ENCODE assay signal across 8 mouse cellular contexts in the genomic region with DNA sequence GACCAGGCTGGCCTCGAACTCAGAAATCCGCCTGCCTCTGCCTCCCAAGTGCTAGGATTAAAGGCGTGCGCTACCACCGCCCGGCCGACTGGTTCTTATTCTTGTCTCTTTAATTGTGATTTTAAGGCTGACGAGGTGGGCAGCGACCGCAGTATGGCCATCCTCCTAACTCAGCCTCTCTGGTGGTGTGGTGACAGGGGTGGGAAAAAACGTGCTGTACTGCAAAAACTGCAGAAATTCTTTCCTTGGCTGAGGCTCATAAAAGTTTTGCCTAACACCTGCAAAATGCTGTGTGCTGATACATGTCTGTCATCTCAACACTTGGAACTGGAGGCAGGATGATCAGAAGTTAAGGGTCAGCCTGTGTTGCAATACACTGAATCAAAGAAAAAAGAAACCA. TPM values are rescaled to one million over a fixed set of nuclear protein-coding genes. Genes with fewer than 3 reads are reported as not detected.
DNase-seq lines count a peak whose midpoint lies in the region; ATAC-seq and TF ChIP-seq lines count a peak whose summit lies in the region.

No protein-coding gene starts in this region.

- peak overlapping the region; percentile 64 for H3K4me3 ChIP-seq in kidney, embryonic 15.5 days (replicated peaks)
- H3K4me3 ChIP-seq in bone marrow macrophage, adult 2 months (ENCODE audit: insufficient read depth, low read length): peak overlapping the region; percentile 35
- H3K4me3 ChIP-seq in heart, embryonic 16.5 days (ENCODE audit: low read length): peak overlapping the region; percentile 65
- H3K4me3 ChIP-seq in midbrain, embryonic 10.5 days: peak overlapping the region; percentile 59

- peak overlapping the region; percentile 92 for H3K27ac ChIP-seq in kidney, embryonic 15.5 days
- peak overlapping the region; percentile 99 for H3K27ac ChIP-seq in bone marrow macrophage, adult 2 months (ENCODE audit: insufficient read depth, low read depth, low read length)
- H3K27ac ChIP-seq in heart, embryonic 16.5 days (ENCODE audit: low read length): peak overlapping the region; percentile 30; the same call in 1 of the 2 replicates
- H3K27ac ChIP-seq in midbrain, embryonic 10.5 days (replicated peaks): peak overlapping the region; percentile 84

- WGBS in kidney, embryonic 15.5 days: 15% methylated on average over 11 of the region's 11 CpGs
- 7% methylated on average over 11 of the region's 11 CpGs for WGBS in heart, embryonic 16.5 days
- 14% methylated on average over 11 of the region's 11 CpGs for WGBS in midbrain, embryonic 10.5 days

- H3K4me2 ChIP-seq in kidney, embryonic 15.5 days: peak overlapping the region; percentile 79
- peak overlapping the region; percentile 69 for H3K4me2 ChIP-seq in heart, embryonic 16.5 days (ENCODE audit: low read depth, low read length)

- no peak for ATAC-seq in kidney, embryonic 15.5 days (replicated peaks; ENCODE audit: low FRiP score)
- ATAC-seq in heart, embryonic 16.5 days (replicated peaks; ENCODE audit: extremely low read depth, insufficient read depth, low FRiP score): no peak
- no peak for ATAC-seq in inflammation-experienced regulatory T-cells, adult 6 months

- TF ChIP-seq CTCF in bone marrow macrophage, adult 2 months (IDR thresholded peaks at IDR 0.05; ENCODE audit: low read depth, low read length): no peak

- peaks cover 54% of the 10 kb centered on the region for H3K4me1 ChIP-seq in kidney, embryonic 15.5 days
- peaks cover 19% of the 10 kb centered on the region for H3K4me1 ChIP-seq in bone marrow macrophage, adult 2 months (ENCODE audit: control insufficient read depth, insufficient read depth, low read length)
- peaks cover 21% of the 10 kb centered on the region for H3K4me1 ChIP-seq in heart, embryonic 16.5 days (ENCODE audit: control insufficient read depth, insufficient read depth, low read length)
- peaks cover 91% of the 10 kb centered on the region for H3K4me1 ChIP-seq in midbrain, embryonic 10.5 days

- H3K9me3 ChIP-seq in kidney, embryonic 15.5 days (replicated peaks): no peaks in the 10 kb centered on the region
- no peaks in the 10 kb centered on the region for H3K9me3 ChIP-seq in heart, embryonic 16.5 days (replicated peaks; ENCODE audit: control insufficient read depth, low read length)
- H3K9me3 ChIP-seq in midbrain, embryonic 10.5 days (replicated peaks): no peaks in the 10 kb centered on the region

- TF ChIP-seq POLR2A in bone marrow macrophage, adult 2 months (IDR thresholded peaks at IDR 0.05; ENCODE audit: borderline replicate concordance, low read depth, low read length): no peak

- no peaks in the 10 kb centered on the region for H3K27me3 ChIP-seq in kidney, embryonic 15.5 days
- H3K27me3 ChIP-seq in heart, embryonic 16.5 days (ENCODE audit: control insufficient read depth, insufficient read depth, low read length): no peaks in the 10 kb centered on the region
- H3K27me3 ChIP-seq in midbrain, embryonic 10.5 days (ENCODE audit: low read depth, poor library complexity, severe bottlenecking): peaks cover 16% of the 10 kb centered on the region

- H3K36me3 ChIP-seq in kidney, embryonic 15.5 days: peaks cover 37% of the 10 kb centered on the region
- peaks cover 27% of the 10 kb centered on the region for H3K36me3 ChIP-seq in heart, embryonic 16.5 days (ENCODE audit: control insufficient read depth, insufficient read depth)
- peaks cover 43% of the 10 kb centered on the region for H3K36me3 ChIP-seq in midbrain, embryonic 10.5 days

- no peak for DNase-seq in kidney, adult 8-10 months
- DNase-seq in midbrain, embryonic 10.5 days (ENCODE audit: low spot score): no peak
- DNase-seq in urinary bladder, postnatal 10 days (ENCODE audit: low spot score): no peak
- DNase-seq in frontal cortex, postnatal 10 days (ENCODE audit: low spot score in 2 of 2): no peak

- H3K9ac ChIP-seq in kidney, embryonic 15.5 days: peak overlapping the region; percentile 61
- H3K9ac ChIP-seq in heart, embryonic 16.5 days (ENCODE audit: low read length): peak overlapping the region; percentile 63

RNA-seq across cellular contexts. Expression of a gene that starts 0.6 kb away (rescaled TPM):
- polyA plus RNA-seq in kidney, embryonic 15.5 days (2015; fragmentation: Nextera tagmentation; extraction: Ambion mirVana): 11.2 and 13.2 TPM in 2 replicates
- polyA plus RNA-seq in bone marrow macrophage, adult 2 months (2012; ENCODE audit: insufficient read depth, insufficient read length, missing spikeins): 22.7 and 23.9 TPM in 2 replicates
- polyA plus RNA-seq in heart, embryonic 16.5 days (2015; fragmentation: Nextera tagmentation; extraction: Ambion mirVana): 9.7 and 10.7 TPM in 2 replicates
- 10.6 and 11.2 TPM in 2 replicates for polyA plus RNA-seq in midbrain, embryonic 10.5 days (2016; fragmentation: Nextera tagmentation; extraction: Ambion mirVana)
- 10 to 100 TPM; 17.9 to 28.4 (median 20.5) TPM for polyA plus RNA-seq in inflammation-experienced regulatory T-cells, adult 6 months (2017; shearing (Covaris generic))

RNA-seq across cellular contexts. Expression of a gene that starts 5.9 kb away (rescaled TPM):
- 15.4 and 17.0 TPM in 2 replicates for polyA plus RNA-seq in kidney, embryonic 15.5 days (2015; fragmentation: Nextera tagmentation; extraction: Ambion mirVana)
- 0.51 and 1.0 TPM in 2 replicates for polyA plus RNA-seq in bone marrow macrophage, adult 2 months (2012; ENCODE audit: insufficient read depth, insufficient read length, missing spikeins)
- 6.0 and 6.8 TPM in 2 replicates for polyA plus RNA-seq in heart, embryonic 16.5 days (2015; fragmentation: Nextera tagmentation; extraction: Ambion mirVana)
- 56.6 and 64.5 TPM in 2 replicates for polyA plus RNA-seq in midbrain, embryonic 10.5 days (2016; fragmentation: Nextera tagmentation; extraction: Ambion mirVana)
- polyA plus RNA-seq in inflammation-experienced regulatory T-cells, adult 6 months (2017; shearing (Covaris generic)): not detected

RNA-seq across cellular contexts. Expression of a gene that starts 7.6 kb away (rescaled TPM):
- 95.1 and 111 TPM in 2 replicates for polyA plus RNA-seq in kidney, embryonic 15.5 days (2015; fragmentation: Nextera tagmentation; extraction: Ambion mirVana)
- polyA plus RNA-seq in bone marrow macrophage, adult 2 months (2012; ENCODE audit: insufficient read depth, insufficient read length, missing spikeins): 48.0 and 49.8 TPM in 2 replicates
- polyA plus RNA-seq in heart, embryonic 16.5 days (2015; fragmentation: Nextera tagmentation; extraction: Ambion mirVana): 85.3 and 87.6 TPM in 2 replicates
- 91.8 and 135 TPM in 2 replicates for polyA plus RNA-seq in midbrain, embryonic 10.5 days (2016; fragmentation: Nextera tagmentation; extraction: Ambion mirVana)
- 100 to 1,000 TPM in 2 of 3 experiments, 10 to 100 TPM in 1; 84.2 to 255 (median 213) TPM for polyA plus RNA-seq in inflammation-experienced regulatory T-cells, adult 6 months (2017; shearing (Covaris generic))

RNA-seq across cellular contexts. Expression of a gene that starts 25.3 kb away (rescaled TPM):
- polyA plus RNA-seq in kidney, embryonic 15.5 days (2015; fragmentation: Nextera tagmentation; extraction: Ambion mirVana): 18.8 and 19.5 TPM in 2 replicates
- polyA plus RNA-seq in bone marrow macrophage, adult 2 months (2012; ENCODE audit: insufficient read depth, insufficient read length, missing spikeins): 32.9 and 40.5 TPM in 2 replicates
- 10.3 and 13.0 TPM in 2 replicates for polyA plus RNA-seq in heart, embryonic 16.5 days (2015; fragmentation: Nextera tagmentation; extraction: Ambion mirVana)
- 17.8 and 19.7 TPM in 2 replicates for polyA plus RNA-seq in midbrain, embryonic 10.5 days (2016; fragmentation: Nextera tagmentation; extraction: Ambion mirVana)
- 1 to 10 TPM; 7.3 to 9.3 (median 7.5) TPM for polyA plus RNA-seq in inflammation-experienced regulatory T-cells, adult 6 months (2017; shearing (Covaris generic))

RNA-seq across cellular contexts. Expression of a gene that starts 32.7 kb away (rescaled TPM):
- 5.7 and 6.1 TPM in 2 replicates for polyA plus RNA-seq in kidney, embryonic 15.5 days (2015; fragmentation: Nextera tagmentation; extraction: Ambion mirVana)
- 2.0 and 2.9 TPM in 2 replicates for polyA plus RNA-seq in bone marrow macrophage, adult 2 months (2012; ENCODE audit: insufficient read depth, insufficient read length, missing spikeins)
- 2.5 TPM in 2 replicates for polyA plus RNA-seq in heart, embryonic 16.5 days (2015; fragmentation: Nextera tagmentation; extraction: Ambion mirVana)
- polyA plus RNA-seq in midbrain, embryonic 10.5 days (2016; fragmentation: Nextera tagmentation; extraction: Ambion mirVana): 7.8 and 9.3 TPM in 2 replicates
- 1 to 10 TPM in 2 of 3 experiments, under 1 TPM in 1; 0.60 to 2.3 (median 1.3) TPM for polyA plus RNA-seq in inflammation-experienced regulatory T-cells, adult 6 months (2017; shearing (Covaris generic))

Comparison
In these comparisons a context has a peak if more than half of its experiments do, and no peak if none do; other contexts are left out.
1. H3K27ac ChIP-seq: peak in every context shown above with its lines; median percentile 99 in bone marrow macrophage, adult 2 months; 92 in kidney, embryonic 15.5 days; 84 in midbrain, embryonic 10.5 days; 30 in heart, embryonic 16.5 days.